Mouse (Mus musculus) CH12.LX (cell line): ENCODE data around the gene Gm853. TPM values are rescaled to one million over a fixed set of nuclear protein-coding genes. Genes with fewer than 3 reads are reported as not detected.

ENCODE experiments used
- DNase-seq: peaks from one replicate; pipeline ENCODE4 v3.0.0-alpha.2; 2013; ENCODE audit errors: extremely low read depth
- H3K27ac ChIP-seq: 2 replicates; pipeline ENCODE4 v1.5.1; 2012; ENCODE audit warnings: low read depth, mild to moderate bottlenecking, control low read depth, moderate library complexity; ENCODE audit not compliant: insufficient read depth
- H3K27me3 ChIP-seq: replicated peaks from 2 replicates; pipeline ENCODE3; 2012; ENCODE audit warnings: inconsistent platforms
- H3K36me3 ChIP-seq, 2 experiments: replicated peaks in 1 of 2; 2 replicates each; pipeline versions ENCODE3 to v1.6.1; 2012; ENCODE audit warnings: inconsistent platforms in 1 of 2, low read length in 1 of 2, mild to moderate bottlenecking in 1 of 2, mixed read lengths in 1 of 2, moderate library complexity in 1 of 2; ENCODE audit not compliant: control insufficient read depth in 1 of 2, insufficient read depth in 1 of 2
- H3K4me1 ChIP-seq, 2 experiments: 2 replicates each; pipeline ENCODE4 v1.6.1; 2012; ENCODE audit warnings: inconsistent platforms in 1 of 2, moderate library complexity in 1 of 2; ENCODE audit not compliant: insufficient read depth in 2 of 2, control insufficient read depth in 1 of 2
- H3K4me2 ChIP-seq: 2 replicates; pipeline ENCODE4 v1.6.1; 2012; ENCODE audit warnings: low read depth, mild to moderate bottlenecking, control low read depth; ENCODE audit not compliant: poor library complexity, insufficient read depth, severe bottlenecking
- H3K4me3 ChIP-seq, 3 experiments: fragments of 150-350 bp in 1 of 3; sonication (generic) in 1 of 3; replicated peaks in 1 of 3; 2 replicates each; pipeline versions ENCODE3 to v1.5.1; 2011 to 2012; ENCODE audit warnings: low read depth in 2 of 3, low read length in 2 of 3, mild to moderate bottlenecking in 2 of 3, moderate library complexity in 2 of 3, control low read depth in 1 of 3, improper control_type of control experiment in 1 of 3, inconsistent platforms in 1 of 3, mixed read lengths in 1 of 3; ENCODE audit not compliant: poor library complexity in 1 of 3
- H3K79me2 ChIP-seq: replicated peaks from 2 replicates; pipeline ENCODE4 v1.6.1; 2012; ENCODE audit warnings: mild to moderate bottlenecking, moderate library complexity; ENCODE audit not compliant: control insufficient read depth, poor library complexity, insufficient read depth, severe bottlenecking; ENCODE audit errors: extremely low read depth
- H3K9ac ChIP-seq: 2 replicates; pipeline ENCODE4 v1.6.1; 2012; ENCODE audit warnings: low read depth, mild to moderate bottlenecking, control low read depth, moderate library complexity; ENCODE audit not compliant: insufficient read depth
- H3K9me3 ChIP-seq: replicated peaks from 2 replicates; pipeline ENCODE3; 2012; ENCODE audit warnings: low read length, inconsistent platforms, mixed read lengths
- CTCF ChIP-seq, 2 experiments: IDR thresholded peaks in 1 of 2; conservative IDR thresholded peaks in 1 of 2; 2 replicates each; pipeline ENCODE4 v1.5.1; 2011 to 2012; ENCODE audit warnings: low read depth in 2 of 2, low read length in 2 of 2, improper control_type of control experiment in 1 of 2, inconsistent platforms in 1 of 2, mild to moderate bottlenecking in 1 of 2, moderate library complexity in 1 of 2
- E2F4 ChIP-seq: IDR thresholded peaks from 2 replicates; pipeline ENCODE4 v1.6.1; 2011; ENCODE audit warnings: low read depth, low read length, improper control_type of control experiment; ENCODE audit not compliant: insufficient replicate concordance
- ELF1 ChIP-seq: IDR thresholded peaks from 2 replicates; pipeline ENCODE4 v1.6.1; 2014; ENCODE audit warnings: low read depth, mild to moderate bottlenecking, inconsistent platforms, low read length, improper control_type of control experiment
- EP300 ChIP-seq: IDR thresholded peaks from 2 replicates; pipeline ENCODE4 v1.6.1; 2011; ENCODE audit warnings: low read length, improper control_type of control experiment
- ETS1 ChIP-seq: conservative IDR thresholded peaks from 2 replicates; pipeline ENCODE4 v1.6.1; 2012; ENCODE audit warnings: low read depth, mild to moderate bottlenecking, inconsistent platforms, low read length, improper control_type of control experiment, moderate library complexity
- GABPA ChIP-seq: IDR thresholded peaks from 2 replicates; pipeline ENCODE4 v1.6.1; 2012; ENCODE audit warnings: low read depth, low read length, improper control_type of control experiment, inconsistent platforms; ENCODE audit not compliant: insufficient replicate concordance
- IRF4 ChIP-seq: IDR thresholded peaks from 2 replicates; pipeline ENCODE4 v1.6.1; 2014; ENCODE audit warnings: low read depth, mild to moderate bottlenecking, inconsistent platforms, low read length, improper control_type of control experiment
- KAT2A ChIP-seq: IDR thresholded peaks from 2 replicates; pipeline ENCODE4 v1.6.1; 2012; ENCODE audit warnings: low read length, improper control_type of control experiment, inconsistent platforms; ENCODE audit not compliant: insufficient replicate concordance
- POLR2AphosphoS2 ChIP-seq: IDR thresholded peaks from 2 replicates; pipeline ENCODE4 v1.6.1; 2011; ENCODE audit warnings: low read depth, low read length, improper control_type of control experiment
- RCOR1 ChIP-seq: conservative IDR thresholded peaks from 2 replicates; pipeline ENCODE4 v1.6.1; 2012; ENCODE audit warnings: low read depth, mild to moderate bottlenecking, inconsistent platforms, low read length, improper control_type of control experiment
- SMC3 ChIP-seq: IDR thresholded peaks from 2 replicates; pipeline ENCODE4 v1.6.1; 2011; ENCODE audit warnings: low read depth, low read length, improper control_type of control experiment
- TBP ChIP-seq: conservative IDR thresholded peaks from 2 replicates; pipeline ENCODE4 v1.6.1; 2011; ENCODE audit warnings: low read depth, low read length, improper control_type of control experiment
- USF2 ChIP-seq: conservative IDR thresholded peaks from 2 replicates; pipeline ENCODE4 v1.6.1; 2011; ENCODE audit warnings: low read depth, low read length, improper control_type of control experiment
- dilution Hi-C: fragments of 300-500 bp; cut with MboI; formaldehyde crosslinking; loops from 2 replicates; pipeline ENCODE4 v1.14.3; 2020; ENCODE audit warnings: low sequenced_read_pairs; ENCODE audit not compliant: extremely low pct_unique_long_range_greater_than_20kb, extremely low pct_ligation_motif_present
- in situ Hi-C: fragments of 300-500 bp; cut with MboI; formaldehyde crosslinking; loops from 3 replicates; pipeline ENCODE4 v1.14.3; 2019; ENCODE audit warnings: low sequenced_read_pairs, low pct_ligation_motif_present, low pct_unique_long_range_greater_than_20kb, mixed read lengths
- polyA plus RNA-seq: library from polyadenylated mRNA; unstranded; fragments of >175 nt; gene quantifications from 2 replicates; pipeline ENCODE4 v1.2.1, GENCODE M21; 2012; ENCODE audit warnings: low read depth; ENCODE audit not compliant: insufficient read length
- total RNA-seq, 2 experiments: library from RNA; depleted of rRNA; stranded (reverse); fragments of 300-350 nt in 1 of 2; fragments of >200 nt in 1 of 2; gene quantifications; 2 replicates each; pipeline ENCODE4 v1.2.3; 2012 to 2014

Gene Gm853
- total and polyA plus RNA-seq, 3 experiments: not detected

GRCm38 (mm10) chr4:130260406-130260805 lies 38.2 kb upstream of the Gm853 start:
- Histone ChIP-seq H3K9ac (no peak overlapping the region), H3K36me3 (no peaks in the 10 kb centered on the region), H3K9me3 (peaks cover 5% of the 10 kb centered on the region), H3K27ac (no peak overlapping the region), H3K79me2 (no peaks in the 10 kb centered on the region), H3K4me1 (peaks cover 3 to 8% of the 10 kb centered on the region in 2 experiments; a peak in 3 of 4 replicates), H3K4me3 (no peak overlapping the region), H3K4me2 (no peak overlapping the region), H3K27me3 (peaks cover 68% of the 10 kb centered on the region)
- no peak for TF ChIP-seq EP300
- TF ChIP-seq SMC3: peak; percentile 22
- no peak for TF ChIP-seq IRF4
- peak in 1 of 2 experiments; percentile 53; a peak in 3 of 4 replicates for TF ChIP-seq CTCF (conservative IDR thresholded peaks at IDR 0.05 in 1 of 2, IDR thresholded peaks at IDR 0.05 in 1 of 2; ENCODE audit: low read depth in 2 of 2, low read length in 2 of 2)
- TF ChIP-seq ETS1: no peak
- DNase-seq: peak; percentile 20
- dilution Hi-C loops (no loop called here), in situ Hi-C loops (no loop called here)

GRCm38 (mm10) chr4:130252441-130253157 lies 30.4 kb upstream of the Gm853 start:
- Histone ChIP-seq H3K79me2 (no peaks in the 10 kb centered on the region), H3K27me3 (peaks cover 48% of the 10 kb centered on the region), H3K4me1 (peaks cover 10 to 23% of the 10 kb centered on the region in 2 experiments), H3K9me3 (no peaks in the 10 kb centered on the region), H3K27ac (no peak overlapping the region), H3K36me3 (no peaks in the 10 kb centered on the region), H3K9ac (no peak overlapping the region), H3K4me2 (no peak overlapping the region), H3K4me3 (peak overlapping the region; percentile 1 to 40 (median 37))
- no peak for TF ChIP-seq TBP
- no peak for TF ChIP-seq RCOR1
- no peak for TF ChIP-seq KAT2A
- no peak for TF ChIP-seq GABPA
- no peak for TF ChIP-seq USF2
- TF ChIP-seq ELF1: no peak
- no peak for TF ChIP-seq POLR2AphosphoS2
- TF ChIP-seq E2F4: no peak
- no peak for TF ChIP-seq ETS1
- peak; percentile 74 for DNase-seq
- dilution Hi-C loops (no loop called here), in situ Hi-C loops (no loop called here)
